Mouse (Mus musculus) urinary bladder, postnatal 0 days (tissue): ENCODE measurements around the gene Lce3d. TPM values are rescaled to one million over a fixed set of nuclear protein-coding genes. Genes with fewer than 3 reads are reported as not detected.

Source experiments
- polyA plus RNA-seq: library from polyadenylated mRNA; unstranded; fragments of >200 nt; fragmentation: Nextera tagmentation; extraction: Ambion mirVana; gene quantifications from 2 replicates; pipeline ENCODE4 v1.2.1, GENCODE M21; 2015

The Lce3d gene
- polyA plus RNA-seq: not detected in 2 replicates

DNA sequence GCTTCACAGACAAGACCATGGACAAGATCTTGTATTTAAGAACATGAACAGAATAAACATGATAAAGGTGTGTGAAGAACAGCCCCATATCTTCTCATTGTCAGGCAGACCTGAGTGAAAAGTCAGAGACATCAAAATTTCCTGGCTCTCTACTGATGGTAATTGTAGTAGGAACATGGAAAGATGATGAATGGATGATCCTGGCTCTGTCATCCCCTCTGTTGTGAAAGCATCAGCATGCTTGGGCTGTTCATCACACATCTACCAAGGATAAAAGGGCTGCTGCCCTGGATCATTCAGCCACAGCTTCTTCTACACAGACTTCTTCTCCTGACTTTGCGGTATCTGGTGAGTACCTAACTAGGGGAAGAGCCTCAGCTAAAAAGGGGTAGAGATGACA, at the start of gene Lce3d:
Lce3d (plus strand) TSS at position 301 of the 400 bp plus-strand sequence.

DNA sequence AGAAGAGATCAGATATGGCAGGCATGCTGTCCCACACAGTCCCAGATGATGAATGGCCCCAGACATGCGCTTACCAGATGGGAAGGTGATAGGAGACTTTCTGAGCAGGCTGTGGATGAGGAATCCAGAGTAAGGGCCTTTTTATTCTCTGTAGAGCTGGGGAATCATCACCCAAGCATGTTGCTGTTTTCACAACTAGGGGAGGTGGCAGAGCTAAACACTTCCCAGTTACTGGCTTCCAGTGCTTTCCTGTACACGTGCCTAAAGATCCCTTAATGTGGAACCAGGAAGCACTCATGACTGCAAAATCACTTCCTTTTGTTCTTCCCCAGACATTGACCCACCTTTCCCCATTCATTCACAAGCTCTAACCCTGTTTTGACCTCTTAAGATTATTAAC, 31.1 kb upstream of the Lce3d start, which contains the start of gene Lce3a:
Lce3a (minus strand) TSS at position 101 of the 400 bp plus-strand sequence.

DNA sequence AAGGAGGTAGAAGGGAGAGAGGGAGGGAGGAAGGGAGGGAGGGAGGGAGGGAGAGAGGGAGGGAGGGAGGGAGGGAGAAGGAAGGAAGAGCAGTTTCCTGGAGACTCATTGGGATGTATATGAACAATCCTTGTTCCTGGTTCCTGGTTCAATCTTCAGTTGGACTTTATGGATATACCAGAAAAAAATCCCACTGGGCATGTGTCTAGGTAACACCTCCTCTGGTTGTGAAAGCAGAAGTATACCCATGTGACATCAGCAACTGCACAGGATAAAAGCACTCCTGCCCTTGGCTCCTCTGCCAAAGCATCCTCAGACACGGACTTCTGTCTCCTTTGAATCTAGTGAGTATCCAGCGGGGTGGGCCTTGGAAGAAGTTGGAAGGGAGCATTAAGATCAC, 24.5 kb upstream of the Lce3d start, which contains the start of gene Lce3b:
Lce3b (plus strand) TSS at position 301 of the 400 bp plus-strand sequence.

DNA sequence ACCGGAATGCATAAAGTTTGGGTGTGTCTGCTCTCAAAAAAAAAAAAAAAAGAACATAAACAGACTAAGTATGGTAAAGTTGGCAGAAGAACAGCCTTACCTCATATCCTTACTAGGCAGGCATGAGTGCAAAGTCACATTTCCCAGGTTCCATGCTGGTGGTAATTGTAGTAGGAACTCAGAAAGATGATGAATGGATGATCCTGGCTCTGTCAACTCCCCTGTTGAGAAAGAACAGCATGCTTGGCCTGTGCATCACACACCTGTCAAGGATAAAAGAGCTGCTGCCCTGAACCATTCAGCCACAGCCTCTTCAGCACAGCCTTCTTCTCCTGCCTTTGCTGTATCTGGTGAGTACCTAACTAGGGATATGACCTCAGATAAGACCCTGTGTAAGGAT, 13.0 kb upstream of the Lce3d start, which contains the start of gene Lce3c:
Lce3c (plus strand) TSS at position 301 of the 400 bp plus-strand sequence.

DNA sequence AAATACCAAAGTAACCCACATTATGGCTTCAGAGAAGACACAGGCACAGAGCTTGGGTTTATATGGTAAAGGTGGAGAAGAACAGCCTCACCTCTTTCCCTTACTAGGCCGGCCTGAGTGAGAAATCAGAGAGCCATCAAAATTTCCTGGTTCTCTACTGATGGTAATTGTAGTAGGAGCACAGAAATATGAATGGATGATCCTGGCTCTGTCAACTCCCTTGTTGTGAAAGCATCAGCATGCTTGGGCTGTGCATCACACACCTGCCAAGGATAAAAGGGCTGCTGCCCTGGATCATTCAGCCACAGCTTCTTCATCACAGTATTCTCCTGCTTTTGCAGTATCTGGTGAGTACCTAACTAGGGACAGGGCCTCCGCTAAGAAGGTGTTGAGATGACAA, 9.6 kb downstream of the Lce3d start, which contains the start of gene Lce3e:
Lce3e (plus strand) TSS at position 301 of the 400 bp plus-strand sequence.

DNA sequence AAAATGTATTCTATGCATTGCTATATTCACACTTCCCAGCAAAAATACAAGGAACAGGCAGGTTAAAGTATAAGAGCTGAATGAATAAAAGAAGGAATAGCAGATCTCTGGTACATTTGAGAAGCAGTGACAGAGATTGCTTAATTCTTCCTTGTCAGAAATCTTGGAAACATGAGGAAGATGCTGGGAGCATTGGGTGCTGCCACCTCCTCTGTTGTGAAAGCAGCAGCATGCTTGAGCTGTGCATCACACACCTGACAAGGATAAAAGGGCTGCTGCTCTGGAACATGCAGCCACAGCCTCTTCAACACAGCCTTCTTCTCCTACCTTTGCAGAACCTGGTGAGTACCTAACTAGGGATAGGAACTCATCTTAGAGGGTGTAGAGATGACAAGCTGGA, 34.7 kb downstream of the Lce3d start, which contains the start of gene Lce3f:
Lce3f (plus strand) TSS at position 301 of the 400 bp plus-strand sequence.

Other genes starting within 250 kb of the Lce3d start
- gene Lce1e, start 248.3 kb upstream of the Lce3d start, polyA plus RNA-seq: not detected in 2 replicates
- not detected in 2 replicates for gene Lce1f, start 237.0 kb upstream of the Lce3d start, polyA plus RNA-seq
- not detected in 2 replicates for gene Gm38119, start 218.3 kb upstream of the Lce3d start, polyA plus RNA-seq
- not detected in 2 replicates for gene Lce1g, start 205.1 kb upstream of the Lce3d start, polyA plus RNA-seq
- not detected in 2 replicates for gene Lce1h, start 192.3 kb upstream of the Lce3d start, polyA plus RNA-seq
- gene Lce1i, start 178.5 kb upstream of the Lce3d start, polyA plus RNA-seq: not detected in 2 replicates
- not detected in 2 replicates for gene Lce1j, start 166.9 kb upstream of the Lce3d start, polyA plus RNA-seq
- not detected in 2 replicates for gene Lce1k, start 149.5 kb upstream of the Lce3d start, polyA plus RNA-seq
- not detected in 2 replicates for gene Kprp, start 130.1 kb upstream of the Lce3d start, polyA plus RNA-seq
- gene Lce1l, start 106.1 kb upstream of the Lce3d start, polyA plus RNA-seq: not detected in 2 replicates
- gene 2310050C09Rik, start 87.2 kb upstream of the Lce3d start, polyA plus RNA-seq: not detected in 2 replicates
- not detected in 2 replicates for gene Lce3a, start 31.2 kb upstream of the Lce3d start, polyA plus RNA-seq
- gene Lce3b, start 24.4 kb upstream of the Lce3d start, polyA plus RNA-seq: not detected in 2 replicates
- gene Lce3c, start 12.9 kb upstream of the Lce3d start, polyA plus RNA-seq: 0.44 TPM in 1 of 2 replicates, not detected in the other
- not detected in 2 replicates for gene Lce3e, start 9.7 kb downstream of the Lce3d start, polyA plus RNA-seq
- 0.53 TPM in 1 of 2 replicates, not detected in the other for gene Lce3f, start 34.8 kb downstream of the Lce3d start, polyA plus RNA-seq
- gene Crct1, start 58.3 kb downstream of the Lce3d start, polyA plus RNA-seq: 0.23 and 0.30 TPM in 2 replicates
- not detected in 2 replicates for gene Lce1m, start 61.7 kb downstream of the Lce3d start, polyA plus RNA-seq
- not detected in 2 replicates for gene Gm4858, start 111.4 kb downstream of the Lce3d start, polyA plus RNA-seq
- gene Crnn, start 187.4 kb downstream of the Lce3d start, polyA plus RNA-seq: not detected in 2 replicates
- gene Flg2, start 239.9 kb downstream of the Lce3d start, polyA plus RNA-seq: not detected in 2 replicates